ENCODE assay signal across 20 mouse cellular contexts in the genomic region with DNA sequence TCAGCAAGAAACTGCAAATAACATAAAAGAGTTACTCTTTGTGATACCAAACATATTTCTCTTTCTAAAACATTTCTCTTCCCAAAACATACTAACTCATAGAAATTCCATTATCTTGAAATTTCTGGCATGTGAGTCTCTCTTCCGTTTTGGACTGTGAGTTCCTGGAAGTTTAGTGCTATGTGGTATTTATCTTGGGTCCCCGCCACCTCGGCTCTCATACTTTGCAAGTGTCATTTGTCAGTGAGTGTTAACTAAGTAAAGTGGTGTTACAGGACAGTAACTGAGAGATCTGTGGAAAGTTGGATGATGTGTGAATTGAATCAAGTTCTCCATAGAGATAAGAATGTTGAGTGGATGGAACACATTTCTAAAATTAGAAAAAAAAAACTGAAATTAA.
DNase-seq lines count a peak whose midpoint lies in the region; ATAC-seq and TF ChIP-seq lines count a peak whose summit lies in the region.
"Had no signal": no experiment of that assay in that cellular context is flagged by ENCODE, and none has a peak within 500 bp of the region (broad histone marks: within the 10 kb centered on the region; RNA-seq: fewer than 3 reads in every experiment).

No protein-coding gene starts in this region.

- TF ChIP-seq POLR2A in heart, adult 2 months (IDR thresholded peaks at IDR 0.05; ENCODE audit: insufficient read depth, low read depth, low read length) = no peak

- ATAC-seq in heart, embryonic 12.5 days (ENCODE audit: insufficient number of reproducible peaks, low FRiP score) = peak; percentile 57; the same call in 1 of the 2 replicates
- ATAC-seq: forebrain, embryonic 13.5 days; forebrain, postnatal 0 days; hindbrain, postnatal 0 days had no signal

- H3K4me3 ChIP-seq in heart, embryonic 12.5 days = no peak overlapping the region
- no peak overlapping the region for H3K4me3 ChIP-seq in heart, embryonic 10.5 days
- H3K4me3 ChIP-seq in heart, adult 2 months = no peak overlapping the region
- H3K4me3 ChIP-seq: embryonic facial prominence, embryonic 10.5 days; forebrain, embryonic 13.5 days; hindbrain, embryonic 13.5 days had no signal

- no peak overlapping the region for H3K4me2 ChIP-seq in heart, embryonic 12.5 days
- H3K4me2 ChIP-seq: forebrain, embryonic 13.5 days; hindbrain, embryonic 13.5 days had no signal

- no peaks in the 10 kb centered on the region for H3K27me3 ChIP-seq in heart, embryonic 12.5 days (replicated peaks)
- no peaks in the 10 kb centered on the region for H3K27me3 ChIP-seq in heart, embryonic 10.5 days (ENCODE audit: insufficient read depth, poor library complexity, severe bottlenecking)
- no peaks in the 10 kb centered on the region for H3K27me3 ChIP-seq in heart, adult 2 months (ENCODE audit: control insufficient read depth, insufficient read depth, low read length)
- H3K27me3 ChIP-seq: CH12.LX; forebrain, embryonic 13.5 days; hindbrain, embryonic 13.5 days had no signal

- no peak overlapping the region for H3K27ac ChIP-seq in heart, embryonic 12.5 days (ENCODE audit: poor library complexity, severe bottlenecking)
- no peak overlapping the region for H3K27ac ChIP-seq in heart, embryonic 10.5 days
- no peak overlapping the region for H3K27ac ChIP-seq in heart, adult 2 months
- H3K27ac ChIP-seq: embryonic facial prominence, embryonic 10.5 days; forebrain, embryonic 13.5 days; hindbrain, embryonic 13.5 days; hindbrain, postnatal 0 days had no signal

- no peak overlapping the region for H3K9ac ChIP-seq in heart, embryonic 12.5 days
- no peak overlapping the region for H3K9ac ChIP-seq in heart, adult 2 months (ENCODE audit: low read depth, low read length)
- H3K9ac ChIP-seq: forebrain, embryonic 13.5 days; forebrain, postnatal 0 days; hindbrain, embryonic 13.5 days had no signal

- no peaks in the 10 kb centered on the region for H3K79me2 ChIP-seq in heart, adult 2 months (replicated peaks; ENCODE audit: control insufficient read depth, insufficient read depth, low read length)

- H3K36me3 ChIP-seq in heart, embryonic 12.5 days = no peaks in the 10 kb centered on the region
- no peaks in the 10 kb centered on the region for H3K36me3 ChIP-seq in heart, embryonic 10.5 days
- H3K36me3 ChIP-seq in heart, adult 2 months (ENCODE audit: control insufficient read depth, insufficient read depth, low read length) = no peaks in the 10 kb centered on the region
- H3K36me3 ChIP-seq: embryonic facial prominence, embryonic 10.5 days; hindbrain, embryonic 13.5 days had no signal

- TF ChIP-seq CTCF in heart, adult 2 months (IDR thresholded peaks at IDR 0.05) = no peak

- 12% methylated on average over 3 of the region's 3 CpGs for WGBS in heart, embryonic 12.5 days
- WGBS in heart, embryonic 10.5 days = 22% methylated on average over 3 of the region's 3 CpGs
- 7% methylated on average over 3 of the region's 3 CpGs for WGBS in heart, adult 2 months

- H3K9me3 ChIP-seq in heart, embryonic 12.5 days (replicated peaks) = no peaks in the 10 kb centered on the region
- no peaks in the 10 kb centered on the region for H3K9me3 ChIP-seq in heart, embryonic 10.5 days
- H3K9me3 ChIP-seq: embryonic facial prominence, embryonic 10.5 days; forebrain, embryonic 13.5 days; hindbrain, embryonic 13.5 days had no signal

- no peaks in the 10 kb centered on the region; the same call in 1 of the 2 replicates for H3K4me1 ChIP-seq in heart, embryonic 12.5 days (replicated peaks)
- H3K4me1 ChIP-seq in heart, embryonic 10.5 days = no peaks in the 10 kb centered on the region
- no peaks in the 10 kb centered on the region for H3K4me1 ChIP-seq in heart, adult 2 months (ENCODE audit: control insufficient read depth, insufficient read depth, low read length)
- H3K4me1 ChIP-seq: embryonic facial prominence, embryonic 10.5 days; forebrain, embryonic 13.5 days; hindbrain, embryonic 13.5 days had no signal

- no peak for DNase-seq in heart, embryonic 10.5 days (ENCODE audit: low spot score)
- DNase-seq in heart, postnatal 10 days = peak; percentile 25 to 38
- DNase-seq in heart, adult 2 months = no peak
- peak; percentile 61 for DNase-seq in kidney, postnatal 10 days
- DNase-seq in kidney, adult 18-20 months = no peak
- peak; percentile 53 for DNase-seq in 3T3-L1 (ENCODE audit: low read depth, low spot score)
- no peak for DNase-seq in thymus, postnatal 0 days (ENCODE audit: low spot score)
- DNase-seq: adrenal gland, adult 8-10 months; adrenal gland, postnatal 36 days; cerebellum, adult 2 months; cerebellum, postnatal 10 days; forebrain, postnatal 0 days; gastrocnemius, postnatal 36 days; kidney, adult 11 months had no signal

- TF ChIP-seq EP300 in heart, adult 2 months (IDR thresholded peaks at IDR 0.05; ENCODE audit: insufficient read depth, low read depth, low read length) = no peak

- intact Hi-C loops in heart, postnatal 10 days (cut with DNase I) = no loop called here
- intact Hi-C loops in heart, adult 2 months (cut with DNase I) = no loop called here

Comparison
In these comparisons a context has a peak if more than half of its experiments do, and no peak if none do; other contexts are left out.
1. DNase-seq: peak in heart, postnatal 10 days (2 of 2), kidney, postnatal 10 days (single experiment) and 3T3-L1 (single experiment); none in heart, embryonic 10.5 days (single experiment), heart, adult 2 months (0 of 2), kidney, adult 18-20 months (single experiment) and thymus, postnatal 0 days (single experiment).